Mouse (Mus musculus): ENCODE data around the gene Dchs2.

- TF ChIP-seq CTCF (IDR thresholded peaks at IDR 0.05; ENCODE audit: control insufficient read depth, insufficient read depth, low read length) (no peak), POLR2A (IDR thresholded peaks at IDR 0.05; ENCODE audit: borderline replicate concordance, control insufficient read depth, low read depth, low read length) (no peak)
Measured at GRCm38 (mm10) chr3:83210210-83210609, 82.5 kb downstream of the Dchs2 start.
